Mouse (Mus musculus) gastrocnemius, postnatal 36 days (tissue): ENCODE data around the gene Amy2a5. TPM values are rescaled to one million over a fixed set of nuclear protein-coding genes. Genes with fewer than 3 reads are reported as not detected.
"Not testable (repeated sequence)": the region's sequence is repeated elsewhere in the genome, so short reads cannot be mapped to it uniquely, and the experiment has no call there.

Experiments
- DNase-seq, 2 experiments: peaks; one replicate each; pipeline ENCODE4 v3.0.0; 2022
- intact Hi-C: fragments of 180-260 bp; cut with DNase I; formaldehyde crosslinking; loops from one replicate; pipeline ENCODE4 v1.15.1; 2025
- long read RNA-seq, 2 experiments: library from polyadenylated mRNA; stranded (forward); transcript quantifications; one replicate each; pipeline ENCODE4 v2.0.0; 2021
- total RNA-seq, 2 experiments: library from RNA; stranded (reverse); gene quantifications; 2 replicates each; pipeline ENCODE4 v1.2.3; 2021

Gene Amy2a5
- not detected for total RNA-seq
- long read RNA-seq, experiment 1, result 0 reads
- long read RNA-seq, experiment 2, result 0 reads

DNA sequence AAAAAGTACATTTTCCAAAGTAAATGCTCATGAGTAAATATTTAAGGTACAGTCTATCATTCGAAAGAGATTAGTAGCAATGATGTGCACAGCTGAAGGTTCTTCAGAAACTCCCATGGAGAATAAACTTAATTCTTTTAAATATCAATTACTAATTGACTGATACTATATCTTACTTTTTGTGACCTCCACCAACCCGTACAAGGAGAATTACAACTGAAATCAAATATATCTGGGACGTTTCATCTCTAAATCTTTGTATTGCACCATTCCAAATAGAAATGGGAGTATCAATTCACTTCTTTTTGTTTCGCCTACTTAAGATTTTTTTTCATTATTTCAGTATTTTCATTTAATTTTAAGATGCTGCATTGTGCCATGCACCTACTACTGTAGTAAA lies at the start of gene Amy2a5:
TSS of gene Amy2a5 (minus strand) at position 101 of the 400 bp plus-strand sequence.
- intact Hi-C loops, DNase-seq: not testable (repeated sequence)

DNA sequence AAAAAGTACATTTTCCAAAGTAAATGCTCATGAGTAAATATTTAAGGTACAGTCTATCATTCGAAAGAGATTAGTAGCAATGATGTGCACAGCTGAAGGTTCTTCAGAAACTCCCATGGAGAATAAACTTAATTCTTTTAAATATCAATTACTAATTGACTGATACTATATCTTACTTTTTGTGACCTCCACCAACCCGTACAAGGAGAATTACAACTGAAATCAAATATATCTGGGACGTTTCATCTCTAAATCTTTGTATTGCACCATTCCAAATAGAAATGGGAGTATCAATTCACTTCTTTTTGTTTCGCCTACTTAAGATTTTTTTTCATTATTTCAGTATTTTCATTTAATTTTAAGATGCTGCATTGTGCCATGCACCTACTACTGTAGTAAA lies 32.7 kb upstream of the Amy2a5 start, which contains the start of gene Amy2a4:
TSS of gene Amy2a4 (minus strand) at position 101 of the 400 bp plus-strand sequence.
- DNase-seq, intact Hi-C loops: not testable (repeated sequence)

DNA sequence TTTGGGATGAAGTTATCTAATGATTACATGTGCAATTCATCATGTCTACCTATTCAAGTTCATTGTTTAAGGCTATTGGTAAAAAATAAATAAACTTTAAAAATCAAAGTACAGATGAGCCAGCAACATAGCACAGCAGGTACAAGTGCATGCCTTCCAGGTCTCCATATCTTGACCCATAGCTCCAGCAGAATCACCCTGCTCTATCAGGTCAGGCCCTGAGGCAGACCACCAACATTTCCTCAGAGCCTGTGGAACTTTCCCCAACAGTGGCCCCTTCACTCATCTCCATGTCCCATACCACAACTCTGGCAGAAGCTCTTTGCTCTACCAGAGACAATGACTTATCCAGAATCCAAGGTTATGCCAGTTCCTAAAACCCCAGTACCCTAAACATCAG lies 21.6 kb upstream of the Amy2a5 start:
- DNase-seq, intact Hi-C loops: not testable (repeated sequence)

DNA sequence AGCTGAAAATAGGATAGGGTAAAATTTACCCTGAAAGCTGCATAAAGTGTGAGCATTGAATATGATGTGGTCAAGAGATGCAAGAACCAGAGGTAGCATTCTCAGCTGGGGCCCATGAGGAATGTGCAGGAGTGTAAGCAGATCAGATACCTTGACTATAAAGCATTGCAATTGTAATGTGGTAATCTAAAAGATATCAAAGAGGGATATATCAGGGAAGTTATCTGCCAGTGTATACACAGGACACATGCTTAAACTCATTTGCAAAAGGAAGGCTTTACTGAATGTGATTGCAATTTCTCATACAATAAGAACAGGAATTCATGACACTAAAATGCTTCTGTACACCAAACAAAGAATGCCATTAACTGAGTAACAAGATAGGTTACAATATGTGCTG lies 20.9 kb upstream of the Amy2a5 start:
- intact Hi-C loops, DNase-seq: not testable (repeated sequence)

DNA sequence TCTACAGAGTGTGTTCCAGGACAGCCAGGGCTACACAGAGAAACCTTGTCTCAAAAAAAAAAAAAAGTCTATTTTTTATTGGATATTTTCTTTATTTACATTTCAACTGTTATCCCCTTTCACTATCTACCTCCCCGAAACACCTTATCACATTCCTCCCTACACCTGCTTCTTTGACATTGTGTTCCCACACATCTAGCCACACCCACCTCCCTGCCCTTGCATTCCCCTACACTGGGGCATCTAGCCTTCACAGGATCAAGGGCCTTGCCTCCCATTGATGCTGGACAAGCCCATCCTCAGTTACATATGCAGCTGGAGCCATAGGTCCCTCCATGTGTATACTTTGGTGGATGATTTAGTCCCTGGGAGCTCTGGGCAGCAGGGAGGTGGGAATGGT lies 31.5 kb downstream of the Amy2a5 start:
- intact Hi-C loops, result no loop called here
- no peak for DNase-seq

Other genes with a start within 250 kb of the Amy2a5 start
- not detected for gene Amy2a4, start 32.6 kb upstream of the Amy2a5 start, total RNA-seq
- not detected for gene Amy2a3, start 65.2 kb upstream of the Amy2a5 start, total RNA-seq
- gene Amy2a2, start 97.8 kb upstream of the Amy2a5 start, total RNA-seq, result not detected